ENCODE assay signal across 21 mouse cellular contexts in genomic region chr8:11067450-11067849, GRCm38 (mm10).
"Had no signal": no experiment of that assay in that cellular context is flagged by ENCODE, and none has a peak within 500 bp of the region (broad histone marks: within the 10 kb centered on the region; RNA-seq: fewer than 3 reads in every experiment).

No protein-coding gene starts in this region.

- H3K4me1 ChIP-seq: midbrain, embryonic 10.5 days; midbrain, embryonic 12.5 days; neural tube, embryonic 13.5 days; neural tube, embryonic 15.5 days had no signal

- H3K36me3 ChIP-seq: midbrain, embryonic 10.5 days; midbrain, embryonic 12.5 days; neural tube, embryonic 13.5 days; neural tube, embryonic 15.5 days; stomach, embryonic 15.5 days had no signal

- DNase-seq: lung, adult 18-20 months; lung, embryonic 14.5 days; lung, postnatal 10 days; lung, postnatal 4 days; midbrain, embryonic 14.5 days; retina, postnatal 1 day; right cerebral cortex, adult 18-20 months; right cerebral cortex, postnatal 25 days; right cerebral cortex, postnatal 4 days; spleen, adult 18-20 months; thymus, adult 2 months; thymus, postnatal 25 days; thymus, postnatal 4 days had no signal

- H3K4me3 ChIP-seq: midbrain, embryonic 10.5 days; midbrain, embryonic 12.5 days; myocyte; neural tube, embryonic 13.5 days; neural tube, embryonic 15.5 days; stomach, embryonic 15.5 days had no signal

- H3K27me3 ChIP-seq: midbrain, embryonic 12.5 days; neural tube, embryonic 13.5 days; neural tube, embryonic 15.5 days; stomach, embryonic 15.5 days had no signal

- H3K27ac ChIP-seq: midbrain, embryonic 10.5 days; midbrain, embryonic 12.5 days; neural tube, embryonic 13.5 days; neural tube, embryonic 15.5 days; stomach, embryonic 15.5 days; stomach, postnatal 0 days had no signal

- H3K9ac ChIP-seq: lung, embryonic 14.5 days; midbrain, embryonic 12.5 days; neural tube, embryonic 13.5 days; neural tube, embryonic 15.5 days; stomach, embryonic 15.5 days had no signal

- H3K4me2 ChIP-seq: lung, embryonic 14.5 days; midbrain, embryonic 12.5 days; neural tube, embryonic 13.5 days; neural tube, embryonic 15.5 days; stomach, embryonic 15.5 days had no signal

- H3K9me3 ChIP-seq: midbrain, embryonic 10.5 days; midbrain, embryonic 12.5 days; neural tube, embryonic 13.5 days; neural tube, embryonic 15.5 days; stomach, embryonic 15.5 days had no signal

- ATAC-seq: midbrain, embryonic 16.5 days had no signal
